11 mouse cellular contexts compared by ENCODE assay signal in genomic region chr6:32728706-32729105, GRCm38 (mm10).
DNase-seq lines count a peak whose midpoint lies in the region; ATAC-seq lines count a peak whose summit lies in the region.
"Had no signal": no experiment of that assay in that cellular context is flagged by ENCODE, and none has a peak within 500 bp of the region (broad histone marks: within the 10 kb centered on the region; RNA-seq: fewer than 3 reads in every experiment).

No protein-coding gene starts in this region.

- H3K9me3 ChIP-seq in kidney, embryonic 15.5 days (replicated peaks) = no peaks in the 10 kb centered on the region
- H3K9me3 ChIP-seq: embryonic facial prominence, embryonic 12.5 days; hindbrain, embryonic 10.5 days had no signal

- H3K9ac ChIP-seq in kidney, embryonic 15.5 days = no peak overlapping the region
- H3K9ac ChIP-seq: embryonic facial prominence, embryonic 12.5 days; liver, embryonic 14.5 days had no signal

- WGBS in kidney, embryonic 15.5 days = 40% methylated on average over 2 of the region's 2 CpGs

- no peaks in the 10 kb centered on the region for H3K36me3 ChIP-seq in kidney, embryonic 15.5 days
- H3K36me3 ChIP-seq: embryonic facial prominence, embryonic 12.5 days; hindbrain, embryonic 10.5 days had no signal

- intact Hi-C loops in gastrocnemius, postnatal 14 days (cut with DNase I; ENCODE audit: low total_unique reads) = no loop called here

- no peaks in the 10 kb centered on the region for H3K27me3 ChIP-seq in kidney, embryonic 15.5 days
- H3K27me3 ChIP-seq: embryonic facial prominence, embryonic 12.5 days had no signal

- no peak for ATAC-seq in kidney, embryonic 15.5 days (replicated peaks; ENCODE audit: low FRiP score)

- H3K27ac ChIP-seq in kidney, embryonic 15.5 days = no peak overlapping the region
- H3K27ac ChIP-seq: embryonic facial prominence, embryonic 12.5 days; hindbrain, embryonic 10.5 days; liver, embryonic 14.5 days had no signal

- DNase-seq in adrenal gland, adult 2 months = peak; percentile 31
- DNase-seq in adrenal gland, adult 8-10 months = no peak
- DNase-seq in kidney, adult 11 months = peak; percentile 68
- peak; percentile 47 for DNase-seq in gastrocnemius, postnatal 14 days
- DNase-seq in kidney, adult 9 months = peak; percentile 83
- no peak for DNase-seq in adipocyte (ENCODE audit: low spot score)
- no peak for DNase-seq in right cerebral cortex, adult 2 months (ENCODE audit: low spot score in 2 of 2)

- H3K4me3 ChIP-seq in kidney, embryonic 15.5 days (replicated peaks) = no peak overlapping the region
- H3K4me3 ChIP-seq: embryonic facial prominence, embryonic 12.5 days; hindbrain, embryonic 10.5 days had no signal

- H3K4me2 ChIP-seq in kidney, embryonic 15.5 days = no peak overlapping the region
- H3K4me2 ChIP-seq: embryonic facial prominence, embryonic 12.5 days had no signal

- H3K4me1 ChIP-seq in kidney, embryonic 15.5 days = no peaks in the 10 kb centered on the region
- H3K4me1 ChIP-seq: embryonic facial prominence, embryonic 12.5 days had no signal

Comparison
In these comparisons a context has a peak if more than half of its experiments do, and no peak if none do; other contexts are left out.
1. DNase-seq: peak in adrenal gland, adult 2 months (single experiment), kidney, adult 11 months (single experiment), gastrocnemius, postnatal 14 days (single experiment) and kidney, adult 9 months (single experiment); none in adrenal gland, adult 8-10 months (single experiment), adipocyte (single experiment) and right cerebral cortex, adult 2 months (0 of 2).